Mouse (Mus musculus) c-Kit-positive CD71-positive TER-119-negative erythroid progenitor cells, embryonic 14.5 days (primary cell): Measurements from ENCODE around the gene Srpk2.
"Not testable (repeated sequence)": the region's sequence is repeated elsewhere in the genome, so short reads cannot be mapped to it uniquely, and the experiment has no call there.

Experiments used
- DNase-seq: peaks from one replicate; pipeline ENCODE4 v3.0.0-alpha.2; 2013; ENCODE audit warnings: low read depth

The Srpk2 gene

DNA sequence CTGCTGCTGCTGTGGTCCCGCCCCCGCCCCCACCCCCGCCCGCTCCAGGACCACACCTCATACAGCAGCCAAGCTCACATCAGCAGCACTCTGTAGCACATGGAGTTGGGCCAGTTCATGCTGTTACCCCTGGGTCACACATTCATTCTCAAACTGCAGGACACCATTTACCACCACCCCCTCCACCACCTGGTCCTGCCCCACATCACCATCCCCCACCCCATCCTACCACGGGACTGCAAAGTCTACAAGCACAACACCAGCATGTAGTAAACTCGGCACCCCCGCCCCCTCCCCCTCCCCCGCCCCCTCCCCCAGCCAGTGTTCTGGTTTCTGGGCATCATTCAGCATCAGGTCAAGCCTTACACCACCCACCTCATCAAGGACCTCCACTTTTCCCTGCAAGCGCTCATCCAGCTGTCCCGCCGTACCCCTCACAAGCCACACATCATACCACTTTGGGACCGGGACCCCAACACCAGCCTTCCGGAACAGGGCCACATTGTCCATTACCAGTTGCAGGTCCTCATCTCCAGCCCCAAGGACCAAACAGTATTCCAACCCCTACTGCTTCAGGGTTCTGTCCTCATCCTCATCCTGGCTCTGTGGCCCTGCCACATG lies 182.0 kb downstream of the Srpk2 start:
- no peak for DNase-seq

DNA sequence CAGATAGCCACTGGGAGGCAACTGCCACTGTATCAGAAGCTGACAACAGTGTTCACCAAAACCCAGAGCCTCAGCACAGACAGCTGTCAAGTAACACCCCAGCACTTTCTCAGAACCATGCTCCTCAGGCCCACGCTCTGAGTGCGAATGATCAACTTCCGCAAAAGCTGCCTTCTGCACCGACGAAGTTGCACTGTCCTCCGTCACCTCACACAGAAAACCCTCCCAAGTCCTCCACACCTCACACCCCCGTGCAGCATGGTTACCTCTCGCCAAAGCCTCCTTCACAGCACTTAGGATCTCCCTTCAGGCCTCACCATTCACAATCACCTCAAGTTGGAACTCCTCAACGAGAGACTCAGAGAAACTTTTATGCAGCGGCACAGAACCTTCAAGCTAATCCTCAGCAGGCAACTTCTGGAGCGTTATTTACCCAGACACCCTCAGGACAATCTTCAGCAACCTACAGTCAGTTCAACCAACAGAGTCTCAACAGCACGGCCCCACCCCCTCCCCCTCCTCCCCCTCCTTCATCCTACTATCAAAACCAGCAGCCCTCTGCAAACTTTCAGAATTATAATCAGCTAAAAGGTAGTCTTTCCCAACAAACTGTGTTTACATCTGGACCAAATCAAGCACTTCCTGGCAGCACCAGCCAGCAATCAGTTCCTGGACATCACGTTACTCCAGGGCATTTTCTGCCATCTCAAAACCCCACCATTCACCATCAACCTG lies 182.7 kb downstream of the Srpk2 start:
- DNase-seq: no peak

DNA sequence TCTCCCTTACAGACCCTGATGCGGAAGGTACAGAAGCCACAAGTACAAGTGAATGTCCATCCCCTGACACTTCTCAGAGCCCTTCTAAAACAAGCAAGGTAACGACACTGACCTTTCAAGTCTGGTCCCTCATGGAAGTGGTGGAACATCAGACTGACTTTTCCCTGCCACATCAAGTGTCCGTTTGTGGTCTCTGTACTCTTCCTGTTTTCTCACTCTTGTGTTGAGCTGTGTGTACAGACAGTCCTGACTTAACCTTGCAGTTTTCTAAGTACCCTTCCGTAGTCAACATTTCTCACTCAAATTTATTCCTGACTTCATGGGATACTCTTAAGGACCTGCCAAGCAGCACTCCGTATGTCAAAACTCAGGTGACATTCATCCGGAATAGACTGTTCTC lies 183.7 kb downstream of the Srpk2 start:
- DNase-seq: no peak

DNA sequence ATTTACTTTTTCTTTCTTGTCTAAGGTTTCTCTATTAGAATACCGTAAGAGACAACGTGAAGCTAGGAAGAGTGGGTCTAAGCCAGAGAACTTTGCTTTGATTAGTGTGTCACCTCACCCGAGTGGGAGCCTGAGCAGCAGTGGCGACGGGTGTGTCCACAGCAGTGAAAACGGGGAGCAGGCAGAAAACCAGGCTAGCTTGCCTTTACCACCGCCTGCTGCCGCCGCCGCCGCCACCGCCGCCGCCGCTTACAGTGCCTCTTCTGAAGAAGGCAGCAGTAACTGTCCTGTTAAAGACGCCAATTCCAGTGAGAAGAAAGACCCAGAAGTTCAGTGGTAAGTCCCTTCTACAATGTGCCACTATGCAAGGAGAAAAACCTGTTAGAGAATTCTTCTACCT lies 185.2 kb downstream of the Srpk2 start:
- no peak for DNase-seq

DNA sequence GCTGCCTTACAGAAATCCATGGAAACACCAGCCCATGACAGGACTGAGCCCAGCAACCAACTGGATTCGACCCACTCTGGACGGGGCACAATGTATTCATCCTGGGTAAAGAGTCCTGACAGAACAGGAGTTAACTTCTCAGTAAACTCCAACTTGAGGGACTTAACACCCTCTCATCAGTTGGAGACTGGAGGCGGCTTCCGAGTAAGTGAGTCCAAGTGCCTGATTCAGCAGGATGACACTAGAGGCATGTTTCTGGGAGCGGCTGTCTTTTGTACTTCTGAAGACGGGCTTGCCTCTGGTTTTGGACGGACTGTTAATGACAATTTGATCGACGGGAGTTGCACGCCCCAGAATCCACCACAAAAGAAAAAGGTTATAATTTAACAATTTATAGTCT lies 186.5 kb downstream of the Srpk2 start:
- no peak for DNase-seq

DNA sequence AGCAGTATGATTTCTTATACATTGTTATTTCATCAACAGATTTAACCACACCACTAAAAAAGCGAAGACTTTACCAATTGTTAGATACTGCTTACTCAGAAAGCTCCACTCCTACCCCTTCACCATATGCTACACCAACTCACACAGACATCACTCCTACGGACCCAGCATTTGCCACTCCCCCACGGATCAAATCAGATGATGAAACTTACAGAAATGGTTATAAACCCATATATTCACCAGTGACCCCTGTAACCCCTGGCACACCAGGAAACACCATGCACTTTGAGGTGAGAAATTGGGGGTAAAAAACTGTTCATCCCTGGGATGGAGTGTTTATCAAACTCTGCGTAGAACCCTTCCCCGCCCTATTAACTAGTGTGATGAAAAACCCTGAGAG lies 187.5 kb downstream of the Srpk2 start:
- no peak for DNase-seq

DNA sequence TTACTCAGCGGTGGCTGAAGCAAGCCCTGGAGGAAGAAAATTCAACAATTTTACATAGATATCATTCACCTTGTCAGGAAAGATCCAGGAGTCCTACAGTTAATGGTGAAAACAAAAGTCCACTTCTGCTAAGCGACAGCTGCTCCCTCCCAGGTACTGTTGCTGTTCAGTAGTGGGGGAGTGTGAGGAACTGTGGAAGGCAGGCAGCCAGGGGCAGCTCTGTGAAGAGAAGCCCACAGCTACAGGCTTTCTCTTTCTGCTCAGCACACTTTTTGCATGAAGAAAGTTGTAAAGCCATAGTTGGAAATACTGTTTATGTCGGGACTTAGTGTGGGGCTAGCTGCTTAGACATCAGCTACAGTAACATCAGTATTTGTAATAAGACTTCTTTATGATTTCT lies 188.0 kb downstream of the Srpk2 start:
- DNase-seq: no peak

DNA sequence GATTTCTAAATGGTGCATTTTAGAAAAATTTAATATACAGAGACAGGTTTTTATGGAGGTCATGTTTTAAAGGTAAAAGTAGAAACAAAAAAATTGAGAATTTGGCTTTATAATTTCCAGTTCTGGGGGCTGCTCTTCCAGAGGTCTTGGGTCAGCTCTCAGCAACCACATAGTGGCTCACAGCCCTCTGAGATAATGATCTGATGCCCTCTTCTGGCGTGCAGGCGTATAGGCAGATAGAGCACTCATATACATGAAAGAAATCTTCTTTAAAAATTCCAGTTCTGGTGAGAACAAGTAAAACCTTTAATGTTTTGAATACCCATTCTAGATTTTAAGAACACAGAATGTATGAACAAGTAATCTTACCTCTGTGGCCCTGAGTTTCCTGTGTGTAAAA lies 193.6 kb downstream of the Srpk2 start:
- DNase-seq: no peak

DNA sequence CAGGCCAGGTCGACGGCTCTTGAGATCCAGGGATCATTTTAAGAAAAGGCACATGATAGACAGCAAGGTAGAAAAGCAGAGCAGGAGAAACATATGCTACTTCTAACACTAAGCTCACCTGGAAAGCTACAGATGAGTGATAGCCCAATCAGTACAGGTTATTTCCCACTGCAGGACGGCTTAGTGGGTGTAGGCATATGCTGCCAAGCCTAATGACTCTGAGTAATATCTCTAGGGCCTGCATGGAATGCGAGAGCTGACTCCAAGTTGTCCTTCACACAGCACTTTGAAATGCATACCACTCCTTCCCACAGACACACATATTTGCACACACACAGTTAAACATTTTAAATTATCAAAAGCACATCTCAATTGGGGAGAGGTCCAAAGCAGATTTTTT lies 195.2 kb downstream of the Srpk2 start:
- DNase-seq: no peak

DNA sequence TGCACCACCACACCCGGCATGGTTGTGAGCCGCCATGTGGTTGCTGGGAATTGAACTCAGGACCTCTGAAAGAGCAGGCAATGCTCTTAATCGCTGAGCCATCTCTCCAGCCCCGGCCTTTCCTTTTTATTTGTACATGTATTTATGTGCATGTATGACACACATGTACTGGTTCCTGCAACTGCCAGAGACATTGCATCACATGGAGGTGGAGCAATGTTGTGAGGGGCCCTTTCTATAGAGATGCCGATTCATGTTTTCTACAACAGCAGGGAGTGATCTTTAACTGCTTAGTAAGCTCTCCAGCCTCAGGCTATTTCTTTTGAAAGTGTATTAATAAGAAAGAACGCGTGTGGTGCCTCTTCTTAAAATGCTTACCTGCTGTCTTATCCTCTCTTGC lies 200.6 kb downstream of the Srpk2 start:
- no peak for DNase-seq

DNA sequence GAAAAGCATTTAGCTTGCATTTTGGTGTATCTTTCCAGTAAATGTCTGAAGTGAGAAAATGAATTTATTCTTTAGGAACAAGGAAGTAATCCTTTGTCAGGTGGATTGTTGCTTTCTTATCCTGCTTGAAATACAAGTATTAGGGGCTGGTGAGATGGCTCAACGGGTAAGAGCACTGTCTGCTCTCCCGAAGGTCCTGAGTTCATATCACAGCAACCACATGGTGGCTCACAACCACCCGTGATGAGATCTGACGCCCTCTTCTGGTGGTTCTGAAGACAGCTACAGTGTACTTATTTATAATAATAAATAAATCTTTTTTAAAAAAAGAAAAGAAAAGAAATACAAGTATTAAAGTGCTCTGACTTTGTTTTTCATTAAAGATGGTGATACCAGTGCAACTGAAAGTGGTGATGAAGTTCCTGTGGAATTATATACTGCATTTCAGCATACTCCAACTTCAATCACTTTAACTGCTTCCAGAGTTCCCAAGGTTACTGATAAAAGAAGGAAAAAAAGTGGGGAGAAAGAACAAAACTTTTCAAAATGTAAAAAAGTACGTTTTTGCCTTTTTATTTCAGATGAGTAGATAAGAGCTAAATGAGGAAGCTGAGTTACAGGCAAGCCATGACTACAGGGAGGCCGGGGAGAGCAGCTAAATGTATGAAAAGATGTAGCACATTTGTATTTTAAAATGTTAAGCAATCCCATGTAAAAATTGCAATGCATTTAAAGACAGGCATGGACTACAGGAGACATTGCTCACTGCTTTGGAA lies 211.1 kb downstream of the Srpk2 start:
- no peak for DNase-seq

DNA sequence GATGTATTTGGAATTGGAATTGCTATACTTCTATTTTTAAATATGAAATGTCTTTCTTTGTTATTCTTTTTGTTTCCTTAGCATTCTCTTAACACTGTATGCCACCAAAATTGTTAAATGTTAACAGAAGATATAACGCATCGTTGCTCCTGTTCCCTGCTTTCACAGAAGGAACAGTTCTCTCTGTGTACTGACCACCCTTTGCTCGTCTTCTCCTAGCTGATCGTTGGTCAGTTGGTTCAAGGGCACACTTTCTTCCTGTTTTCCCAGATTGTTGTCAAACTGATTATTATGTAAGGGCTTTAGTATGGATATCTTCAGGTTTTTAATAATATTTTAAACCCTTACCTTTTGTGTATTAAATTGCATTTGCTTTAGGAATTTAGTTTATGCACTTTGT lies 217.9 kb downstream of the Srpk2 start:
- DNase-seq: no peak

DNA sequence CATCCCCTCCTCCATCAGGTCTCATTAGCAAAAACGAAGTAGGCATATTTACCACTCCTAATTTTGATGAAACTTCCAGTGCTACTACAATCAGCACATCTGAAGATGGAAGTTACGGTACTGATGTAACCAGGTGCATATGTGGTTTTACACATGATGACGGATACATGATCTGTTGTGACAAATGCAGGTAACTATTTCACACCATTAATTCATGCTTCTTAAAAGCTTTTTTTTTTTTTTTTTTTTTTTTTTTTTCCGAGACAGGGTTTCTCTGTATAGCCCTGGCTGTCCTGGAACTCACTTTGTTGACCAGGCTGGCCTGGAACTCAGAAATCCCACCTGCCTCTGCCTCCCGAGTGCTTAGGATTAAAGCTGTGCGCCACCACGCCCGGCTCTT lies 219.7 kb downstream of the Srpk2 start:
- no peak for DNase-seq

DNA sequence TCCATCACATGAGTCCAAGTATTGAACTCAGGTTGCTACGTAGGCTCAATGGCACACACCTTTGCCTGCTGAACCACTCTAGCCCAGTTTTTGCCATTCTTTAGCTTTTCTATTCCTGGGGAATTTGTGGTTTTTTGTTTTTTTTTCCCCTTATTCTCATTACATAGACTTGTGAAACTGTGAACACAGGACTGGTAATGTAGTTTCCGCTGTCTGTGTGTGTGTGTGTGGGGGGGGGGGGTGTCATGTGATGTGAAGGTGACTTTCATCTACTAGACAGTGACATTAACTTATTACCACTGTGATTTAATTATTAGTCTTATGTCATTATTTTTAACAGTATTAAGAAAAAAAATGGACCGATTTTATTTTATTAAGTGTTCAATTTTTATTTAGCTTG lies 220.2 kb downstream of the Srpk2 start:
- no peak for DNase-seq

DNA sequence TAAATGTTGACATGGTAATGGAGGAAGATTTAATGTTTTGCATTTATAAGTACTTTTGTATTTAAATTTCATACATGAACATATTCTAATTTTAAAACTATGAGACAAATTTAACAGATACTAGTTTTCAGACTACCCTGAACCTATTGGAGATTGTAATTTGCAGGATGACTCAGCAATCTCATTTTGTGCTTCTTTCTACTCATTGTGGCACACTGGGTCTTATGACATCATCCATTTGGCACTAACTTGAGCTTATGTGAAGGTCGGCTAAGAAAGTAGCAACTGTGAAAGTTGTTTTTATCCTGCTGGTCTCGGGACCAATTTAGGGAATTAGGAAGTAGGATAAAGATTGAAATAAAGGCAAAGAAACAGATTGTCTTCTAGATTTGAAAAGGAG lies 222.7 kb downstream of the Srpk2 start:
- no peak for DNase-seq

DNA sequence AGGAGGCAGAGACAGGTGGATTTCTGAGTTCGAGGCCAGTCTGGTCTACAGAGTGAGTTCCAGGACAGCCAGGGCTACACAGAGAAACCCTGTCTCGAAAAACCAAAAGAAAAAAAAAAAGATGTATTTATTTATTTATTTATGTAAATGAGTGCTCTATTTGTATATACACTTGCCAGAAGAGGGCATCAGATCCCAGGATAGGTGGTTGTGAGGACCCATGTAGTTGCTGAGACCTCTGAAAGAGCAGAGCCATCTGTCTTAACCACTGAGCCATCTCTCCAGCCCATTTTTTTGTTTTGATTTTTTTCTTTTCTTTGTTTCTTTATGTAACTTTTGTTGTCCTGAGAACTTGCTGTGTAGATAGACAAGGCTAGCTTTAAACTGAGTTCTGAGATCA lies 230.9 kb downstream of the Srpk2 start:
- DNase-seq: not testable (repeated sequence)
